Mouse (Mus musculus) hindlimb bud, embryonic 11.5 days (tissue): ENCODE measurements around the gene Vps33a.
"Not testable (repeated sequence)": the region's sequence is repeated elsewhere in the genome, so short reads cannot be mapped to it uniquely, and the experiment has no call there.

Experiments used
- DNase-seq: peaks from one replicate; pipeline ENCODE4 v3.0.0-alpha.2; 2012; ENCODE audit warnings: low read depth, low spot score; ENCODE audit errors: extremely low spot score

Vps33a gene

DNA sequence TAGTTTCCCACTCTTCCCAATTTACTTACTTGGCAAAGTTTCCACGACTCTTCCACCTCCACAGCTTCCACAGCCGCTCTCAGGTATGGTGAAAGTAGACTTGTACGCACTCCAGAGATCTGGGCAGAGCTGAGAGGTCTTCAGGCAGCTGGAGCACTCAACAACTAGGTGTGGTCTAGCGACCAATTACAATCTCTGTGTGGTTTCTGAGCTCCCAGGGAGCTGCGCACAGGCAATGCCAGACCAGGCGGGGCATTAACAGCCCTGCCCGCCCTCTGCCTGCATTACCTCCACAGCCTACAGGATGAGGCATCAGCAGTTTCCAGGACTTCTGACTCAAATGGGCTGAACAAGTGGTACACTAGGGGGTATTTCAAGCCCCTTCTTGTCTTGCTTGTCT is 47.6 kb downstream of the Vps33a start, which contains the start of gene Gm49027:
TSS of gene Gm49027 (minus strand) at position 208 of the 400 bp plus-strand sequence.
- no peak for DNase-seq

- no peak for DNase-seq
Measured at GRCm38 (mm10) chr5:123524393-123524750, 48.5 kb downstream of the Vps33a start.

DNA sequence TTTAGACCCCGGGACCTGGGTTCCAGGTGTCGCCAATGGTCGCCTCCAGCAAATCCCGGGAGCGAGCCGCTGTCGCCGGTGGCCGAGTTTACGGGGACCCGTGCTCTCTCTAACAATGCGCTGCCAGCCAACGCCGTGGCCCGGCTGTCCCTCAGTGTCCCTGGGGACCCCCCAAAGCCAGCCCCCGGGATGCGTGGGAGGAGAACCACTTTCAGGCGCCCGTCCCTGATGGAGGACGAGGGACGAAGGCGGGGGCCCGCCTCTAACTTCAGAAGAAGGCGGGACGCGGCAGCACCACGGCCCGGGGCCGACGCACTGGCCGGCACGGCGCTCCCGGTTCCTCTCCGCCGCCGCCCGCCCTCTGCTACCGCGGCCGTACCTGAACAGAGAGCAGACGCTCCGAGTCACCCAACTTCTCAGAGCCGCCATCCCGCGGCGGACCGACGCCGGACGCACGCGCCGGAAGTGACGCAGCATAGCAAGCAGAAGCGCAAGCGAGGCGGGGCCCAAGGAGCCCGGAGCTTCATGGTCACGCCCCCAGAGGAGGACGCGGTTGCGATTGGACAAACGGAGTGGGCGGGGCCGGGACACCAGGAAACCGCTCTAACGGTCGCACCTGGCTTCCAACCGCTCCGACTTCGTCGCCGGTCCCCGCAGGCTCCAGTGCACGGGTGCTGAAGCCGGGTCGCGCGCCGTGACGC is 49.0 kb downstream of the Vps33a start, which contains the start of gene Diablo:
TSS of gene Diablo (minus strand) at position 485 of the 701 bp plus-strand sequence.
- peak; percentile 88 for DNase-seq

- DNase-seq = no peak
Measured at GRCm38 (mm10) chr5:123522166-123522565, 50.7 kb downstream of the Vps33a start.

GRCm38 (mm10) chr5:123521621-123522020 is 51.2 kb downstream of the Vps33a start:
- no peak for DNase-seq

DNA sequence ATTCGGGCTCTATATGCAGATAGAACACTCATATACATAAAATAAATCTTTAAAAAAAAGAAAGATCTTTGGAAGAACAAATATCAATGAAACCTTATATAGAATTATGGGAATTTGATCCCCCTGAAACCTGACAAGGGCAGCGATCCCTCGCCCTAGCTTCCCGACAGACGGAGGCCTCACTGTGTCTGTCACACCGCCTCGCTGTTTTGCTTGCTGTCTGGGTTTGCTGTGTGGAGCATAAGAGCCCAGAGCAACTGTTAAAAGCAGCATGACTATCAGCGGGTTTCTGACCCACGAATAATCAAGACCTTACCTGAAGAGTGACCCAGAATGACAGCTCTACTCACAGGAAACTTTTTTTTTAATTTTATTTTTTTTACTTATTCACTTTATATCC is 52.2 kb downstream of the Vps33a start:
- no peak for DNase-seq

DNA sequence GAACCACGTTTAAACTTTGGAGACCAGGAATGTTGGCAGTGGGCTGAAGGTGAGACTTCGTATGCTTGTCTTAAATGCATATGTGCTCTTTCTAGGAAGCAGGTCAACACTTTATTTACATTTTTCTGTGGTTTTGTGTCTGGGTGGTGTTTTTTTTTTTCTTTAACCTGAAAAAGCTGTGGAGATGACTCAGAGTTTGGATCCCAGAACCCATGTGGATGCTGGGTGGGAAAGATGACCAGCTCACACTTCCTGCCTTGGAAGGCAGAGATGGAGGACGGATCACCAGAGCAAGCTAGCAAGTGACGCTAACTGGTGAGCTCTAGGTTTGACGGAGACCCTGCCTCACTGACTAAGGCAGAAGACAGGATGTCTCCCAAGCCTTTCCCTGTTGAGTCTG is 58.0 kb downstream of the Vps33a start:
- DNase-seq = no peak

GRCm38 (mm10) chr5:123512102-123512501 is 60.7 kb downstream of the Vps33a start:
- no peak for DNase-seq

DNA sequence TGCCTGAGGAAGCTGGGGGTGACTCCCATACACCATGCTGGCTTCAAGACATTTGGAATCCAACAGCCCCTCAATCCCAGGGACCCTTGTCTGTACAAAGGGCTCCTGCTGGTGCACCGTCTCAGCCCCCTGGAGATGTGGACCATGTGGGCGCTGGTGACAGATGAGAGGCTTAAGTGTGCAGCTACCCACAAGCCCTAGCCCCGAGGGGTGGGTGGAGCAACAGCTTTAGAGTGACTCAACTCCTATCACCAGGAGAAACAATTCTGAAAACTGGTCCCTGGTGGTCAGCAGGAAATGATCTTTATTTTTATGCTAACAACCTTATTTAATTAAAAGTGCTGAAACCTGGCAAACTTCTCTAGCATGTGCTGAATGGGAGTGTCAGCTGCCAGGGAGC is 61.4 kb downstream of the Vps33a start:
- not testable (repeated sequence) for DNase-seq

GRCm38 (mm10) chr5:123510160-123510559 is 62.7 kb downstream of the Vps33a start, which contains the start of gene B3gnt4:
TSS of gene B3gnt4 (plus strand) at chr5:123510460.
- DNase-seq = no peak

DNA sequence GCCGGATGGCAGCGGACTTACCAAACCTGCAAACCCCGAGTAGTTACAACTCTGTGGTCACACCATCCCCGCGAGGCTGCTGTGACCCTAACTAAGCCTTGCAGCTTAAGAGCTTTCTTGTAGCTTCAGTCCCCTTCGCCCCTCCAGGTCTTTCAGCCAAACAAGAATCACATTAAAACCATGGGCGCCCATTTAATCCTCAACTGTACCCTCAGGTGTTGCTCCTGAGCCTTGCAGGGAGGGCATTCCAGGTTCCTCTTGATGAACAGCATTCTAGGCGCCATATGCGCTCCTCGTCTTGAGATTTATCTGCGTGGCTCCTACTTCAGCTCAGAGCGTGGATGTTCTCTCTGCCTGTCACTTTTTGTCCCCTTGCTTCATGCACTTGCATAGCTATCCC is 63.9 kb downstream of the Vps33a start:
- DNase-seq = no peak

- DNase-seq = peak; percentile 74
Measured at GRCm38 (mm10) chr5:123507936-123508723, 64.7 kb downstream of the Vps33a start.

DNA sequence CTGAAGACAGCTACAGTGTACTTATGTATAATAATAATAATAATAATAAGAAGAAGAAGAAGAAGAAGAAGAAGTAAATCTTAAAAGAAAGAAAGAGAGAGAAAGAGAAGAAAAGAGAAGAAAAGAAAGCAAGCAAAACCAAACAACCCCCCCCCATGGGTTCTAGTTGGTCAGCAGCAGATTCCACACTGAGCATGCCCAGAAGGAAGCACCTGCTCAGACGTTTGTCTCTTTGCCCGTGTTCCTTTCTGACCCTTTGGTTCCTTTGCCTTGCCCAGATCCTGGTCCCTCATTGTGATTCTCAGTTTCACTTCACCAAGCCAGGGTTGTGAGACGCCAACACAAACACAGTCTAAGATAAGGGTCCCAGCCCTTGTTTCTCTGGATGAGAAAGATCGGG is 70.9 kb downstream of the Vps33a start:
- DNase-seq = no peak

DNA sequence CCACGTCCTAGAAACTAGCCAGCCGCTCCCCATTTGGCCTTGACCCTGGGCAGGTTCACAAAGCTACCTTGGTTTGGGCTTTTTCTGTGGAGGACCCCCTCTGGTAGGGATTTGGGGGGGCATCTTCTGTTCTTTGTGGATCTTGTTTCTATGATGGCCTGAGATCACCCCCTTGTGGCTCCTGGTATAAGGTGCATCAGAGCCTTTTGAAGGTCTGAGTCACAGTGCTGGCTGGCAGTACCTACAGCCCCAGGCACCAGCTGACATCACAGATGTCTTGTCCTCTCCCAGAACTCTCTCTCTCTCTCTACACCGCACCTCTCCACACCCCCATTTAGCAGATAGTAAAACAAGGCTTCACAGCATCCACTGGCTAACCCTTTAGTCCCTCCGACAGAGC is 73.1 kb downstream of the Vps33a start:
- no peak for DNase-seq

- DNase-seq = no peak
Measured at GRCm38 (mm10) chr5:123489935-123490334, 82.9 kb downstream of the Vps33a start.

DNA sequence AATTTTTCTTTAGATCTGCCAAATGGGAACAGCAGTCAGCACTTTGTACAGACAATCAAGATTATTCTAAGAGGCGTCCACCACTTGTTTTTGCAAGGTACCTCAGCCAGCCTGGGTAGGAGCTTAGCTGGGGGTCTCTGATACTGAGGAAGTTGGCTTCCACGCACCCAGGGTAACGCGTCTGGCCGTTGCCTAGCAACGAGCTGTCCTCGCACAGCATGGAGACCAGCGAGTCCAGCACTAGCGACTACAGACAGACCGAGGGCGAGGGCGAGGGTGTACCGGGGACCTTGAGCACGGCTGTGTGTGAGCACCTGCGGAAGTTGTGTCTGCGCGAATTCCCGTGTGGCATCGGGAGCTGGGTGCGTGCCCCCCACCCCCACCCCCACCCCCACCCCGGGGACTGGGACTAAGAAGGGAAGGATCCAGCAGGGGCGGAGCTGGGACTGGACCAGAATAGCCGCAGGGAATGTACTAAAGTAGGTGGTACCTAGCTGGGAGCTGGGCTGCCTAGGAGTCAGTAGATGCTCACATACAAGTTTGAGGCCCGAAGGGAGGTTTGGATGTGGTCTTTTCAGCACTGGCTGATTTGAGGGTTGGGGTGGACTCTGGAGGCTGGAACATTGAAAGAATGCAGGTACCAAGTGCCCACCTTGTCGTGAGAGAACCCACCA is 83.6 kb downstream of the Vps33a start, which contains the start of the genes Lrrc43 and Il31:
TSS of gene Lrrc43 (plus strand) at position 194 of the 674 bp plus-strand sequence.
TSS of gene Il31 (minus strand) at position 378 of the 674 bp plus-strand sequence.
- no peak for DNase-seq

- DNase-seq = no peak
Measured at GRCm38 (mm10) chr5:123487659-123488395, 85.0 kb downstream of the Vps33a start.
